Mouse (Mus musculus): ENCODE results near the gene Lamc1. TPM values are rescaled to one million over a fixed set of nuclear protein-coding genes. Genes with fewer than 3 reads are reported as not detected.

The Lamc1 gene
- polyA plus RNA-seq, 1 experiment from 2014 or later, result 11.0 TPM

DNA sequence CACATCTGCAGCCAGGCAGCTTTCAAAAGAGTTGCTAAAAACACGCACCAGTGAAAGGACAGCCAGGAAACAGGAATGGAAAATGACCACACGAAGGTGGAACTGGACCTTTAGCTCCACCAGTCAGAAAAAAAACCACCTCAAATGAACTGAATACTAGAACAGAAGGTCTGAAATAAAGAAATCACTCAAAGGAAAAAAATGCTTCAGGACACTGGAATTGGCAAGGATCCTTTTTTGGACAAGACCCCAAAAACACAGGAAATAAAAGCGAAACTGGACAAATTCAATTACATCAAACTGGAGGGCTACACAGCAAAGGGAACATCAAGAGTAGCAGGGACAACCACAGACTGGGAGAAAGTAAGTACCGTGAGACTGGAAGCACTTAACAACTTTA, 97.0 kb downstream of the Lamc1 start:
- H3K9ac ChIP-seq (ENCODE audit: low read depth, low read length), result no peak overlapping the region
- H3K27me3 ChIP-seq (ENCODE audit: control insufficient read depth, insufficient read depth, low read depth, low read length), result no peaks in the 10 kb centered on the region
- H3K4me3 ChIP-seq (ENCODE audit: low read depth, low read length), result no peak overlapping the region
- no peaks in the 10 kb centered on the region for H3K4me1 ChIP-seq (ENCODE audit: control insufficient read depth, insufficient read depth, low read length)
- no peaks in the 10 kb centered on the region for H3K9me3 ChIP-seq (replicated peaks; ENCODE audit: control insufficient read depth, low read length, poor library complexity, severe bottlenecking)
- 80% methylated on average over 4 of the region's 4 CpGs for WGBS
- H3K4me2 ChIP-seq (ENCODE audit: low read length), result no peak overlapping the region
- peaks cover 16% of the 10 kb centered on the region for H3K36me3 ChIP-seq (ENCODE audit: control insufficient read depth, insufficient read depth, low read length)
- H3K27ac ChIP-seq (ENCODE audit: low read length), result no peak overlapping the region
- ATAC-seq, result no peak

GRCm38 (mm10) chr1:153231681-153232080, 100.9 kb downstream of the Lamc1 start:
- H3K4me2 ChIP-seq (ENCODE audit: low read length), result no peak overlapping the region
- no peak for ATAC-seq
- 92% methylated on average over 9 of the region's 9 CpGs for WGBS
- H3K9ac ChIP-seq (ENCODE audit: low read depth, low read length), result no peak overlapping the region
- H3K27ac ChIP-seq (ENCODE audit: low read length), result no peak overlapping the region
- peaks cover 23% of the 10 kb centered on the region for H3K36me3 ChIP-seq (ENCODE audit: control insufficient read depth, insufficient read depth, low read length)
- H3K4me3 ChIP-seq (ENCODE audit: low read depth, low read length), result no peak overlapping the region
- no peaks in the 10 kb centered on the region for H3K9me3 ChIP-seq (replicated peaks; ENCODE audit: control insufficient read depth, low read length, poor library complexity, severe bottlenecking)
- no peaks in the 10 kb centered on the region for H3K27me3 ChIP-seq (ENCODE audit: control insufficient read depth, insufficient read depth, low read depth, low read length)
- no peaks in the 10 kb centered on the region for H3K4me1 ChIP-seq (ENCODE audit: control insufficient read depth, insufficient read depth, low read length)

- no peak overlapping the region for H3K27ac ChIP-seq (ENCODE audit: low read length)
- no peaks in the 10 kb centered on the region for H3K9me3 ChIP-seq (replicated peaks; ENCODE audit: control insufficient read depth, low read length, poor library complexity, severe bottlenecking)
- H3K4me1 ChIP-seq (ENCODE audit: control insufficient read depth, insufficient read depth, low read length), result no peaks in the 10 kb centered on the region
- WGBS, result 76% methylated on average over 4 of the region's 4 CpGs
- no peak overlapping the region for H3K4me2 ChIP-seq (ENCODE audit: low read length)
- H3K27me3 ChIP-seq (ENCODE audit: control insufficient read depth, insufficient read depth, low read depth, low read length), result no peaks in the 10 kb centered on the region
- ATAC-seq, result no peak
- H3K4me3 ChIP-seq (ENCODE audit: low read depth, low read length), result no peak overlapping the region
- peaks cover 19% of the 10 kb centered on the region for H3K36me3 ChIP-seq (ENCODE audit: control insufficient read depth, insufficient read depth, low read length)
- no peak overlapping the region for H3K9ac ChIP-seq (ENCODE audit: low read depth, low read length)
These were observed 104.7 kb downstream of the Lamc1 start for GRCm38 (mm10) chr1:153227916-153228315.

- WGBS, result 90% methylated on average over 8 of the region's 8 CpGs
- H3K36me3 ChIP-seq (ENCODE audit: control insufficient read depth, insufficient read depth, low read length), result peaks cover 19% of the 10 kb centered on the region
These were observed 105.5 kb downstream of the Lamc1 start for GRCm38 (mm10) chr1:153227096-153227495.

DNA sequence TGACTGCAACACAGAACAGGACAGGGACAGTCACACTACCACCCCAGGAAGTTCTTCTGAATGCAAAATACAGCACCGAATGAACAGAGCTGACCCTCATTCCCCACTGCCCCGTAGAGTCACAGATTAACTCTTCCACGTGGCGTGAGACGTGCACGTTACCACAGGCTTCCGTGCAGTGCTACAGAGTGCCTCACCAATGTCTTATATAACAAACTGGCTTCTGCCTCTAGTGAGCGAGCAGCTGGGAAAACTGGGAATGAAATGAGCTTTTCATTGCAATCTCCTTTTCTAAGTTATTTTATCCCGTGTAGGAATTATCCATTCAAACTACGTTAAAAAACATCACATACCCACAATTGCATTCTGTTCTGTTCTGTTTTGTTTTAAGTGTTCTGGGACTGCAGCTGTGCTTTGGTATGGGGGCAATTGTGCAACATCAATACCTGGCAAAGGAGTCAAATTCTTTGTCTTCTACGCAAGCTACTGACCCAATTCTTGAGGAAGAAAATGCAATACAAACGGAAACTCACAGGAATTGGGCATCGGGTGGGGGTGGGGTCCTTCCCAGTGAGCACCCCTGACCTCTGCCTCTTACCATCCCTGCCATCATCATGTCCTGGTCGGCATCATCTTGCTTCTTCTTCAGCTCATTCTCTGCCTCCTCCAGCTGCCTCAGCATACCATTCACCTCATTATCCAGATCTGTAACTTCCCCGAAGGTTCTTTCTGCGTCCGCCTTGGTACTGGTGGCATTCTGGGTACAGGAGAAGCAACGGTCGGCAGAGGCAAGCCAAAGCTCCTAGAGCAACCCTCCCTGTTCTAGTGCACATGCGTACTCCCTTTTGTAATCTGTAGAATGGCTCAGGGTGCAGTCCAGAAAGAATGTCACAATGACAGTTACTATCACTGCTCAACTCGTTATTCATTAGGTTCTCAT, 106.5 kb downstream of the Lamc1 start:
- H3K36me3 ChIP-seq (ENCODE audit: control insufficient read depth, insufficient read depth, low read length), result peaks cover 25% of the 10 kb centered on the region
- H3K4me3 ChIP-seq (ENCODE audit: low read depth, low read length), result no peak overlapping the region
- no peak overlapping the region for H3K27ac ChIP-seq (ENCODE audit: low read length)
- H3K27me3 ChIP-seq (ENCODE audit: control insufficient read depth, insufficient read depth, low read depth, low read length), result no peaks in the 10 kb centered on the region
- 90% methylated on average over 21 of the region's 21 CpGs for WGBS
- no peak for ATAC-seq
- no peaks in the 10 kb centered on the region for H3K4me1 ChIP-seq (ENCODE audit: control insufficient read depth, insufficient read depth, low read length)
- no peak overlapping the region for H3K4me2 ChIP-seq (ENCODE audit: low read length)
- H3K9ac ChIP-seq (ENCODE audit: low read depth, low read length), result no peak overlapping the region
- no peaks in the 10 kb centered on the region for H3K9me3 ChIP-seq (replicated peaks; ENCODE audit: control insufficient read depth, low read length, poor library complexity, severe bottlenecking)

More at GRCm38 (mm10) chr1:153227096-153227495, 105.5 kb downstream of the Lamc1 start:
- no peaks in the 10 kb centered on the region for H3K4me1 ChIP-seq (ENCODE audit: control insufficient read depth, insufficient read depth, low read length)
- no peak overlapping the region for H3K27ac ChIP-seq (ENCODE audit: low read length)
- H3K27me3 ChIP-seq (ENCODE audit: control insufficient read depth, insufficient read depth, low read depth, low read length), result no peaks in the 10 kb centered on the region
- H3K9me3 ChIP-seq (replicated peaks; ENCODE audit: control insufficient read depth, low read length, poor library complexity, severe bottlenecking), result no peaks in the 10 kb centered on the region
- no peak overlapping the region for H3K9ac ChIP-seq (ENCODE audit: low read depth, low read length)
- H3K4me3 ChIP-seq (ENCODE audit: low read depth, low read length), result no peak overlapping the region
- no peak for ATAC-seq
- no peak overlapping the region for H3K4me2 ChIP-seq (ENCODE audit: low read length)

GRCm38 (mm10) chr1:153224331-153224730, 108.3 kb downstream of the Lamc1 start:
- no peak for ATAC-seq
- peaks cover 21% of the 10 kb centered on the region for H3K36me3 ChIP-seq (ENCODE audit: control insufficient read depth, insufficient read depth, low read length)

GRCm38 (mm10) chr1:153219376-153219775, 113.2 kb downstream of the Lamc1 start:
- H3K4me3 ChIP-seq (ENCODE audit: low read depth, low read length), result no peak overlapping the region
- no peaks in the 10 kb centered on the region for H3K9me3 ChIP-seq (replicated peaks; ENCODE audit: control insufficient read depth, low read length, poor library complexity, severe bottlenecking)
- H3K9ac ChIP-seq (ENCODE audit: low read depth, low read length), result no peak overlapping the region
- peaks cover 11% of the 10 kb centered on the region; the same call in 1 of the 2 replicates for H3K36me3 ChIP-seq (ENCODE audit: control insufficient read depth, insufficient read depth, low read length)
- H3K27ac ChIP-seq (ENCODE audit: low read length), result no peak overlapping the region
- WGBS, result 51% methylated on average over 9 of the region's 9 CpGs
- no peak for ATAC-seq
- no peaks in the 10 kb centered on the region for H3K4me1 ChIP-seq (ENCODE audit: control insufficient read depth, insufficient read depth, low read length)
- no peaks in the 10 kb centered on the region for H3K27me3 ChIP-seq (ENCODE audit: control insufficient read depth, insufficient read depth, low read depth, low read length)
- H3K4me2 ChIP-seq (ENCODE audit: low read length), result no peak overlapping the region

More at GRCm38 (mm10) chr1:153224331-153224730, 108.3 kb downstream of the Lamc1 start:
- H3K27ac ChIP-seq (ENCODE audit: low read length), result no peak overlapping the region
- H3K4me2 ChIP-seq (ENCODE audit: low read length), result no peak overlapping the region
- H3K27me3 ChIP-seq (ENCODE audit: control insufficient read depth, insufficient read depth, low read depth, low read length), result no peaks in the 10 kb centered on the region
- no peak overlapping the region for H3K9ac ChIP-seq (ENCODE audit: low read depth, low read length)
- H3K4me3 ChIP-seq (ENCODE audit: low read depth, low read length), result no peak overlapping the region
- H3K4me1 ChIP-seq (ENCODE audit: control insufficient read depth, insufficient read depth, low read length), result no peaks in the 10 kb centered on the region
- WGBS, result 82% methylated on average over 5 of the region's 5 CpGs
- H3K9me3 ChIP-seq (replicated peaks; ENCODE audit: control insufficient read depth, low read length, poor library complexity, severe bottlenecking), result no peaks in the 10 kb centered on the region

DNA sequence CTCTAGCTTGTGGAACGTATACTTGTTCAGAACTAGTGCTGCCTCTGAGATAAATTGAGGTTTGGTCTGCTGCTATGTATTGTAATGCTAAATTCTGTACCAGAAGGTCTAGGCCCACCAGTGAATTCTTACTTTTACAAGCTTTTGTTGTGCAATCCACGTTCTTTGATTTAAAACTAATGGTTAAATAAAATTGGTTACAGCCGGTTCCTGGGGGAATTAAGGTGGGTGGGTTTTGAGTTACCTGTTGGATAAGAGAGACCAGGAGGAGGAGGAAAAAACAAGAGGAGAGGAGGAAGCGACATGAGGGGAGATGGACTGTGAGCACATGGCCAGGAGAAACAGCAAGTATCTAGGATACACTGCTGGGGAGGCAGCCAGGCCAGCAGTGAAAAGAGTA, 116.1 kb downstream of the Lamc1 start:
- 79% methylated on average over 4 of the region's 4 CpGs for WGBS
- Histone ChIP-seq H3K4me2 (ENCODE audit: low read length) (no peak overlapping the region), H3K36me3 (ENCODE audit: control insufficient read depth, insufficient read depth, low read length) (peaks cover 9% of the 10 kb centered on the region; the same call in 1 of the 2 replicates), H3K27ac (ENCODE audit: low read length) (no peak overlapping the region), H3K4me3 (ENCODE audit: low read depth, low read length) (no peak overlapping the region), H3K27me3 (ENCODE audit: control insufficient read depth, insufficient read depth, low read depth, low read length) (no peaks in the 10 kb centered on the region), H3K9ac (ENCODE audit: low read depth, low read length) (no peak overlapping the region), H3K4me1 (ENCODE audit: control insufficient read depth, insufficient read depth, low read length) (no peaks in the 10 kb centered on the region), H3K9me3 (replicated peaks; ENCODE audit: control insufficient read depth, low read length, poor library complexity, severe bottlenecking) (no peaks in the 10 kb centered on the region)
- ATAC-seq, result no peak

- WGBS, result 81% methylated on average over 5 of the region's 5 CpGs
- Histone ChIP-seq H3K27me3 (ENCODE audit: control insufficient read depth, insufficient read depth, low read depth, low read length) (no peaks in the 10 kb centered on the region), H3K4me3 (ENCODE audit: low read depth, low read length) (no peak overlapping the region), H3K36me3 (ENCODE audit: control insufficient read depth, insufficient read depth, low read length) (peaks cover 3% of the 10 kb centered on the region; the same call in 1 of the 2 replicates), H3K9me3 (replicated peaks; ENCODE audit: control insufficient read depth, low read length, poor library complexity, severe bottlenecking) (no peaks in the 10 kb centered on the region), H3K4me2 (ENCODE audit: low read length) (no peak overlapping the region), H3K9ac (ENCODE audit: low read depth, low read length) (no peak overlapping the region), H3K4me1 (ENCODE audit: control insufficient read depth, insufficient read depth, low read length) (no peaks in the 10 kb centered on the region), H3K27ac (ENCODE audit: low read length) (no peak overlapping the region)
- no peak for ATAC-seq
These were observed 116.9 kb downstream of the Lamc1 start for GRCm38 (mm10) chr1:153215676-153216075.

Data from midbrain, embryonic 16.5 days (tissue).